Mouse (Mus musculus) adrenal gland, adult 2 months (tissue): ENCODE measurements around the gene Surf2. TPM values are rescaled to one million over a fixed set of nuclear protein-coding genes. Genes with fewer than 3 reads are reported as not detected.
A peak's percentile ranks its signal among the peaks of the same experiment; 100 is the strongest.

ENCODE experiments used
- DNase-seq: peaks from one replicate; pipeline ENCODE4 v3.0.0; 2021
- polyA plus RNA-seq: library from polyadenylated mRNA; depleted of rRNA; stranded (reverse); fragments of >200 nt; gene quantifications from 2 replicates; pipeline ENCODE4 v1.2.3, GENCODE M21; 2012; rRNA removed
- total RNA-seq, 2 experiments: library from RNA; stranded (reverse); gene quantifications; 2 replicates each; pipeline ENCODE4 v1.2.3; 2021

Gene Surf2
- total and polyA plus RNA-seq, 3 experiments, result 28.5 to 47.9 (median 38.4) TPM

DNA sequence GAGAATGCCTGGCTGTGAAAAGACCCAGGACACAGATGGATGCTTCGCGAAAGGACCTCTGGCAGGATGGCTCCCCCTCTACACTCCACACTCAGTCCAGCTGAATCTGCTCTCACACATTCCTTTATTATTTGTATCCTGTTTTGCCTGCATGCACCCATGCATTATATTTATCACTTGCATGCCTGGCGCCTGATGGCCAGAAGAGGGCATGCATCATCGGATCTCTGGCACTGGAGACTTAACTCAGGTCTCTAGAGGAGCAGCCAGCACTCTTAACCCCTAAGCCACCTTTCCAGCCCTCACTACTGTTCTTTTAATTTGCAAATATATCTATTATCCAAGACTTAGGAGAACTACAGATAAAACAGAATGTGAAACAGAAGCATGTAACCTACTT, 44.6 kb downstream of the Surf2 start:
- no peak for DNase-seq

DNA sequence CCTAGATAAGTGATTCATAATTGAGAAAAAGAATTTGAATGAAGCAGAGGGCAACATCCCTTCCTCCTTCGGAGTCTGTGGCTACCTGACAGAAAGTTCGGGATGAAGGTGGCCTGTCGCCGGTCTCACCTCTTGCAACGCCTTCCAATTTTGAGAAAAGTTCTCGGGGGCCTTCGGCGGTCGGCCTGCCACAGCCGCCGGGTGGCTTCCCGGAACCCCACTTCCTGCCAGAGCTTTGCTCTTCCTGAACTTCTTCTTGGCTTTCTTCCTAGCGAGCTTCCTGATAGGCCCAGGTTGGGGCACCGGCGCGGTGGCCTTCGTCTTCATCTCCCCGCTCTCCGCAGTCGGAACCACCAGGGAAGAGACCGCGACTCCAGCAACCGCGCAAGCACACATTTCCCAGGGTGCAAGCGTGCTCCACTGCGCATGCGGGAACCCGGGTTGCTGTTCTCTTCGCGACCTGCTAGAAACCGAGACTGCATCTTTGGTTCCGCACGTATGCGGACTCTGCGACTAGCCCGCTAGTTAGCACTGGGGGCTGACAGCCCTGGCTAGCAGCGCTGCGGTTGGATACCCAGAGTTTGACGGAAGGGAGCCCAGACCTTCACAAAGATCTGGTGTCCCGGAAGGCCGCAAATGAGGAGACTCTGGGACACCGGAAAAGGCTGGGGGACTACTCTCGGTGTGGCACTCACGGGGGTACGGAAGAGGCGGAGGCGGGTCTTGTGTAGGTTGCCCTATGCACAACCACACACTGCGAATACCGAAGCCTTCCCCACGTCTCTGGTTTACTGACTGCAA, 48.0 kb downstream of the Surf2 start, which contains the start of gene Rexo4:
Gene Rexo4, minus strand, starts transcription at position 464 of the 801 bp plus-strand sequence.
- DNase-seq, result peak; percentile 95

DNA sequence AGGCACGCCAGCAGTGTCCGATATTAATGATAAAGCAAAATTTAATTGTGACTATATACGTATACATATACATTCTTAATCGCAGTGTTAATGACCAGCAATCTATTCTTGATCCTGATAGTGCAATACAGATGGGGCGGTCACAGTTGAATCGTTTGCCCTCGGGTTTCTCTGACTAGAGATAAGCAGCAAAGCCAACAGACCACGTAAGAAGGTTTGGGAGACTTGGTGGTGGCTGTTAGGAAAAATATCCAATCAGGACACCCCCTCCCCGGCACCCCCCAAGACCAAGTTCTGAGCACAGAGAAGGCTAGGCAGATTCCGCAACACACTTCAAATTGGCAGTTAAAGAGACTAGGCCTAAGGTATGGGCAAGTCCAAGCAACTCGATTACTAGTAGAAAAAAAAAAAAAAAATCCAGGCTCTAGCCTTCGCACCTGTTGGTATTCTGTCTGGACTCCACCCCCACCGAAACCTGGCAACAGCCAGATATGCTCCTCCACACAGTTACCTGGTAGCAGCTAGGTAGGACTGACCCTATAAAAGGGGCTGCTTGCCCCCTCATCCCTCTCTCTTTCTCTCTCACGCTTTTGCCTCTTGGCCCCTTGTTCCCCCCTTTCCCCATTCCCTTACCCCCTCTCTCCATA, 48.7 kb downstream of the Surf2 start:
- no peak for DNase-seq

DNA sequence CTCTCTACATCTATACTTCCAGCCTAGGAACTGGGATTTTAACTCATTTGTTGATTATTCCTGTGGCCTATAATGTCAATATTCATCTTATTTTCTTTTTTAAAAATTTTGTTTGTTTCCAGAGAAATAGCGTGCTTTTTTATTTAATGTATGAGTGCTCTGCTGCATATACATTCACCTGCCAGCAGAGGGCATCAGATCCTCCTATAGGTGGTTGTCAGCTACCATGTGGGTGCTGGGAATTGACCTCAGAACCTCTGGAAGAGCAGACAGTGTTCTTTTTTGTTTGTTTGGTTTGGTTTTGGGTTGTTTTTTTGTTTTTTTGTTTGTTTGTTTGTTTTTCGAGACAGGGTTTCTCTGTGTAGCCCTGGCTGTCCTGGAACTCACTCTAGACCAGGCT, 51.1 kb downstream of the Surf2 start:
- no peak for DNase-seq

Other genes with a start within 250 kb of the Surf2 start
- gene Lcn4, start 245.1 kb upstream of the Surf2 start, total RNA-seq, result not detected
- not detected in 2 replicates for gene Lcn4, start 245.1 kb upstream of the Surf2 start, polyA plus RNA-seq
- gene Abo, start 51.4 kb upstream of the Surf2 start, total RNA-seq, result not detected
- gene Abo, start 51.4 kb upstream of the Surf2 start, polyA plus RNA-seq, result not detected in 2 replicates
- 10 to 100 TPM; 23.9 to 26.6 TPM for gene Surf6, start 13.5 kb upstream of the Surf2 start, total RNA-seq
- gene Surf6, start 13.5 kb upstream of the Surf2 start, polyA plus RNA-seq, result 5.1 and 5.2 TPM in 2 replicates
- 10 to 100 TPM; 48.3 to 56.8 TPM for gene Med22, start 5.7 kb upstream of the Surf2 start, total RNA-seq
- gene Med22, start 5.7 kb upstream of the Surf2 start, polyA plus RNA-seq, result 45.0 and 45.5 TPM in 2 replicates
- gene Rpl7a, start 5.6 kb upstream of the Surf2 start, total RNA-seq, result 100 to 1,000 TPM; 543 to 545 TPM
- 233 and 258 TPM in 2 replicates for gene Rpl7a, start 5.6 kb upstream of the Surf2 start, polyA plus RNA-seq
- gene Surf1, start 163 bp downstream of the Surf2 start, total RNA-seq, result 100 to 1,000 TPM; 108 to 115 TPM
- gene Surf1, start 163 bp downstream of the Surf2 start, polyA plus RNA-seq, result 67.9 and 77.7 TPM in 2 replicates
- gene Surf4, start 17.6 kb downstream of the Surf2 start, total RNA-seq, result 100 to 1,000 TPM; 162 to 168 TPM
- gene Surf4, start 17.6 kb downstream of the Surf2 start, polyA plus RNA-seq, result 424 and 468 TPM in 2 replicates
- gene Stkld1, start 17.7 kb downstream of the Surf2 start, total RNA-seq, result under 1 TPM; 0.17 to 0.29 TPM
- 0.06 and 0.48 TPM in 2 replicates for gene Stkld1, start 17.7 kb downstream of the Surf2 start, polyA plus RNA-seq
- gene Rexo4, start 48.0 kb downstream of the Surf2 start, total RNA-seq, result 10 to 100 TPM; 23.6 to 41.4 TPM
- gene Rexo4, start 48.0 kb downstream of the Surf2 start, polyA plus RNA-seq, result 7.1 and 10.1 TPM in 2 replicates
- not detected for gene Adamts13, start 57.0 kb downstream of the Surf2 start, total RNA-seq
- 0.04 TPM in 1 of 2 replicates, not detected in the other for gene Adamts13, start 57.0 kb downstream of the Surf2 start, polyA plus RNA-seq
- gene Cacfd1, start 93.6 kb downstream of the Surf2 start, total RNA-seq, result 10 to 100 TPM; 40.2 to 52.4 TPM
- 80.1 and 109 TPM in 2 replicates for gene Cacfd1, start 93.6 kb downstream of the Surf2 start, polyA plus RNA-seq
- gene Slc2a6, start 111.6 kb downstream of the Surf2 start, total RNA-seq, result under 1 TPM; 0.76 to 0.78 TPM
- 1.7 and 2.5 TPM in 2 replicates for gene Slc2a6, start 111.6 kb downstream of the Surf2 start, polyA plus RNA-seq
- not detected for gene Mymk, start 155.8 kb downstream of the Surf2 start, total RNA-seq
- 0.08 TPM in 1 of 2 replicates, not detected in the other for gene Mymk, start 155.8 kb downstream of the Surf2 start, polyA plus RNA-seq
- 10 to 100 TPM; 24.8 to 25.4 TPM for gene Adamtsl2, start 163.0 kb downstream of the Surf2 start, total RNA-seq
- gene Adamtsl2, start 163.0 kb downstream of the Surf2 start, polyA plus RNA-seq, result 20.9 and 28.5 TPM in 2 replicates
- gene Fam163b, start 226.1 kb downstream of the Surf2 start, total RNA-seq, result 1 to 10 TPM; 2.1 to 2.9 TPM
- 1.4 and 1.5 TPM in 2 replicates for gene Fam163b, start 226.1 kb downstream of the Surf2 start, polyA plus RNA-seq
- 100 to 1,000 TPM; 348 to 637 TPM for gene Dbh, start 248.9 kb downstream of the Surf2 start, total RNA-seq
- gene Dbh, start 248.9 kb downstream of the Surf2 start, polyA plus RNA-seq, result 306 and 321 TPM in 2 replicates